Mouse (Mus musculus) embryonic facial prominence, embryonic 10.5 days (tissue): ENCODE data around the gene Rhox3h. TPM values are rescaled to one million over a fixed set of nuclear protein-coding genes. Genes with fewer than 3 reads are reported as not detected.
"Not testable (repeated sequence)": the region's sequence is repeated elsewhere in the genome, so short reads cannot be mapped to it uniquely, and the experiment has no call there.

Experiments used
- DNase-seq: peaks from one replicate; pipeline ENCODE4 v3.0.0-alpha.2; 2017; ENCODE audit warnings: low spot score
- H3K27ac ChIP-seq: fragments of 300-500 bp; sonication (generic); replicated peaks from 2 replicates; pipeline ENCODE4 v1.5.1; 2016; ENCODE audit warnings: mild to moderate bottlenecking
- H3K27me3 ChIP-seq: fragments of 300-500 bp; sonication (generic); replicated peaks from 2 replicates; pipeline ENCODE4 v1.6.1; 2016; ENCODE audit warnings: low read depth, mild to moderate bottlenecking; ENCODE audit not compliant: poor library complexity, severe bottlenecking
- H3K36me3 ChIP-seq: fragments of 300-500 bp; sonication (generic); replicated peaks from 2 replicates; pipeline ENCODE4 v1.6.1; 2016; ENCODE audit warnings: mild to moderate bottlenecking, moderate library complexity
- H3K4me1 ChIP-seq: fragments of 300-500 bp; sonication (generic); 2 replicates; pipeline ENCODE4 v1.6.1; 2016
- H3K4me3 ChIP-seq: fragments of 300-500 bp; sonication (generic); 2 replicates; pipeline ENCODE4 v1.5.1; 2016; ENCODE audit warnings: mild to moderate bottlenecking, moderate library complexity
- H3K9me3 ChIP-seq: fragments of 300-500 bp; sonication (generic); 2 replicates; pipeline ENCODE4 v1.6.1; 2016; ENCODE audit warnings: mild to moderate bottlenecking
- WGBS: fragments of 180-500 bp; shearing (Covaris S2); methylation state at CpG from one replicate; pipeline ENCODE4 v1.1.7; 2016; 5-methylcytosine and 5-hydroxymethylcytosine counted together
- polyA plus RNA-seq: library from polyadenylated mRNA; unstranded; fragments of >200 nt; fragmentation: Nextera tagmentation; extraction: Ambion mirVana; gene quantifications from 2 replicates; pipeline ENCODE4 v1.2.1, GENCODE M21; 2016

Gene Rhox3h
- not detected in 2 replicates for polyA plus RNA-seq

DNA sequence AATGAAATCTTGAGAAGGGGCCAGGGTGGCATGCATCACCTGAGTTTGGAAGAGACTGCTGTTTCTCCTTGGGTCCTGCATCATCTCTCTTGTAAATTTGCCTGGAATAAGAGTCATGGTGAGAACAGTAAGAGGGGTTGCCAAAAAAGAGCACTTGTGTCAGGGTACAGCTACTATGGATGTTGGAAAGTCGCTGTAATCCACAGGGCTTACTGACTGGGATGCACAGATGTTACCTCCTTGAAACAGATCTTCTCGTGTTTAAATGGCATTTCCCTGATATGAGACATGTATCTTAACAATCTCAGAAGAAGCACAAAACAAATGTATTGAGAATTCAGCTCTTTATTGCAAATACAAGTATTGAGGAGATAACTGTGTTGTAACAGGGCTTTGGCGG lies at the start of gene Rhox3h:
Gene Rhox3h, minus strand, starts transcription at position 101 of the 400 bp plus-strand sequence.
- H3K4me3 ChIP-seq, H3K4me1 ChIP-seq, DNase-seq, H3K36me3 ChIP-seq, H3K27me3 ChIP-seq, H3K27ac ChIP-seq, H3K9me3 ChIP-seq: not testable (repeated sequence)
- WGBS: 90% methylated on average over 1 of the region's 3 CpGs

DNA sequence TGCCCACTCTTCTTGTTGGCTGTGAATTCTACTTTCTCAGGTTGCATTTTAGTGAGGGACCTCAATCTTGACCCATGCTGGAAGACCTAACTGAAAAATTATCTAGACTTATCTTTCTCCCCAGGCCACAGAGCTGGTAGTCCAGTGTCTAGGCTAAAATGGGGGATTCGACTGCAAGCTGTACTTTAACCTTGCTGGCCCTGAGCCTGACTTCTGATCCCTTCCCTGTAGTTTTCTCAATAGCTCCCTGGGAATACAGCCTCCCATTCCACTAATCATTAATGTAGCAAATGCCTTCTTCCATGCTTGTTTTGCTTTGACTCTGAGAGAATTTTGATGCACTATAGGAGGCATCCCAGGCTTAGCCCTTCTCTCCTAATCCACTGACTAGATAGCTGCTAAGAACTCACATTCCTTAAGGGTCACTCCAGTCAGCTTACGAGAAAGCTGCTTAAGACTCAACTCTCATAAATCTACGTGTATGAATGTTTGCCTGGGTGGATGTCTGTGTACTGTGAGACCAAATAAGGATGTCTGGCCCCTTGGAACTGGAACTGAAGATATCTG lies 33.3 kb upstream of the Rhox3h start:
- H3K36me3 ChIP-seq: no peaks in the 10 kb centered on the region
- no peaks in the 10 kb centered on the region for H3K27me3 ChIP-seq
- H3K27ac ChIP-seq: no peak overlapping the region
- H3K4me1 ChIP-seq: no peaks in the 10 kb centered on the region
- WGBS: 79% methylated on average over 3 of the region's 3 CpGs
- no peaks in the 10 kb centered on the region for H3K9me3 ChIP-seq
- H3K4me3 ChIP-seq: no peak overlapping the region
- no peak for DNase-seq

GRCm38 (mm10) chrX:37692261-37692660 lies 23.7 kb upstream of the Rhox3h start:
- 90% methylated on average over 2 of the region's 2 CpGs for WGBS
- no peaks in the 10 kb centered on the region for H3K4me1 ChIP-seq
- H3K27ac ChIP-seq: no peak overlapping the region

DNA sequence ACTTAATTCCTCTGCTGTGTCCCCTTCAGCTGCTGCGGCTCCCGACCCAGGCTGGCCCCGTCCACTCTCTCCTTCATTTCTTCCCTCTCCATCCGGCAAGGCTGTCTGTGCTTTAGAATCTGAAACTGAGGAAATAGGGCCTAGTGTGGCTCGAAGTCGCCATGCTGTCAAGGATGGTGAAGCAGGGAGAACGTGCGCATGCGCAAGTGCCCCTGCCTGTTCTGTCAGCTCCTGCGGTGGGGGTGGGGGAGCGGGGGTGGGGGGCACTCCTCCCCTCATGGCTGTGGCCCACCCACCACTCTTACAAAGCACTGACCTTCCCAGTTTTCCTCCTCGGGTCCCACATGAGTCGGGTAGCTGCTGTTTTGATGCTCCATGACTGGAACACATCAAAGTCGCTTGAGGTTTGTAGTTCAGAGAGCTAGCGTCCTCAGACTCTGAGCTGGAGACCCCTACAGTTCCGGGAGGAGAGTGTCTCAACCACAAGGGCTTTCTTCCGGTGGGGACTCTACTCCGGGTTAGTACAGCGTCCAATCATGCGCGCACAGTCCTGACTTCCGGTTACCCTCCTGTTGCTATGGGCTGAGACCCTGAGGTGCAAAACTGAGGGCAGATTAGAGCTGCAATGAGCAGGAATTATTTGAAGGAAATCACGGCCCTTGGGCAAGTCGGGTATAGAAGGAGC lies 14.6 kb upstream of the Rhox3h start:
- 87% methylated on average over 24 of the region's 24 CpGs for WGBS
- DNase-seq: no peak
- Histone ChIP-seq H3K4me3 (no peak overlapping the region), H3K9me3 (peaks cover 19% of the 10 kb centered on the region; the same call in 1 of the 2 replicates), H3K4me1 (no peaks in the 10 kb centered on the region), H3K36me3 (no peaks in the 10 kb centered on the region), H3K27ac (no peak overlapping the region), H3K27me3 (no peaks in the 10 kb centered on the region)

More at GRCm38 (mm10) chrX:37692261-37692660, 23.7 kb upstream of the Rhox3h start:
- DNase-seq: no peak
- H3K9me3 ChIP-seq: no peaks in the 10 kb centered on the region
- no peaks in the 10 kb centered on the region for H3K36me3 ChIP-seq
- H3K4me3 ChIP-seq: no peak overlapping the region
- H3K27me3 ChIP-seq: no peaks in the 10 kb centered on the region

DNA sequence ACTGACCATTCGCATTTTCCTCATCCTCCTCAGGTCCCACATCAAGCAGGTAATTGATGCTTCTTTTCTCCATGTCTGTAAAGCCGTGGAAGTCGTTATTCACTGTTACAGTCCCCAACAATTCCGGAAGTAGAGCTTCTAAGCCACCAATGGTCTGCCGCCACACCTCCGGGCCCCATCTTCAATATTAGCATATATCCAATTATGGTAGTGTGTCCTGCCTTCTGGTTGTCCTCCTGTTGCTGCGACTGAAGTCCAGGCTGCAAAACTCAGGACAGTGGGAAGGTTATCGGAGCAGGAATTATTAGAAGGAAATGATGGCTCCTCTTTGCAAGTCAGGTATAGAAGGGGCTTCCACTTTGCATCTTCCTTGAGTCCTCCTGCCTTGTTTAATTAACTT lies 4.6 kb upstream of the Rhox3h start, which contains the start of gene Rhox2h:
Gene Rhox2h, minus strand, starts transcription at position 101 of the 400 bp plus-strand sequence.
- not testable (repeated sequence) for H3K9me3 ChIP-seq, H3K4me1 ChIP-seq, H3K27ac ChIP-seq, H3K4me3 ChIP-seq, H3K36me3 ChIP-seq, H3K27me3 ChIP-seq, DNase-seq
- WGBS: 86% methylated on average over 8 of the region's 8 CpGs

DNA sequence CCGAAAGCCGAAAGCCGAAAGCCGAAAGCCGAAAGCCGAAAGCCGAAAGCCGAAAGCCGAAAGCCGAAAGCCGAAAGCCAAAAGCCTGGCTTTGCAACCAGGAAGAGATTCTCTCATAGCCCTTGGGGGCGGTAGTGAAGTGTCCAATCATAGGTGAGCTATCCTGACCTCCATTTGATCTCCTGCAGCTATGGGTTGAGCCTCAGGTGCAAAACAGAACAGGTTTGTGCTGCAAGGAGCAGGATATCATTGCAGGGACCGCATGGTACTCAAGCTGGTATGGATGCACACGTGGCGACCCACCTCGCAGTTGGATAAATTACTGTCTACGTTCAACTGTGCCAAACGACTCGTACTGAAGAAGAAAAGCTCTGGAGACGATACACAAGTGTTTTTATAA lies 17.3 kb downstream of the Rhox3h start, which contains the start of gene Rhox4g:
Gene Rhox4g, minus strand, starts transcription at position 101 of the 400 bp plus-strand sequence.
- not testable (repeated sequence) for DNase-seq, H3K36me3 ChIP-seq, H3K4me3 ChIP-seq, H3K4me1 ChIP-seq, H3K27ac ChIP-seq, H3K9me3 ChIP-seq, H3K27me3 ChIP-seq
- 95% methylated on average over 20 of the region's 20 CpGs for WGBS

GRCm38 (mm10) chrX:37643370-37643769 lies 25.2 kb downstream of the Rhox3h start, which contains the start of gene Rhox2g:
TSS of gene Rhox2g (minus strand) at chrX:37643470.
- not testable (repeated sequence) for DNase-seq, H3K36me3 ChIP-seq, H3K4me3 ChIP-seq, H3K27ac ChIP-seq, H3K27me3 ChIP-seq, H3K4me1 ChIP-seq, H3K9me3 ChIP-seq
- WGBS: 89% methylated on average over 6 of the region's 6 CpGs

DNA sequence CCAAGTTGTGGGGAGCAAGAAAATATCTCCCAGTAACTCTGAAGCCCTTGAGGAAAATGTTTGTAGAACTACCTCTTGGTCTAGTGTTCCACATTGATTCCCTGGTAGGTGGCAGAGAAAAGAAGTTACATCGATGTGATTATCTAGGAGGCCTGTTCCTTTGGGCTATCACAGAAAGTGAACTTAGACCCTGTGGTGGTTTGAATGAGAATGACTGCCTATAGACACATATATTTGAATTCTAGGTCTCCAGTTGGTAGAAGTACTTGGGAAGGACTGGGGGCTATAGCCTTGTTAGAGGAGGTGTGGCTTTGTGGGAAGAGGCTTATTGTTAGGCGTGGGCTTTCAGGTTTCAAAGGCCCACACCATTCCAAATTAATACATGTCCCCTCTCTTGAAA lies 40.1 kb downstream of the Rhox3h start, which contains the start of gene Rhox3g:
Gene Rhox3g, minus strand, starts transcription at position 101 of the 400 bp plus-strand sequence.
- DNase-seq, H3K27ac ChIP-seq, H3K4me3 ChIP-seq, H3K4me1 ChIP-seq, H3K27me3 ChIP-seq, H3K9me3 ChIP-seq, H3K36me3 ChIP-seq: not testable (repeated sequence)
- 83% methylated on average over 2 of the region's 2 CpGs for WGBS

Other genes with a start within 250 kb of the Rhox3h start
- gene Rhox4b, start 236.3 kb downstream of the Rhox3h start, polyA plus RNA-seq: 0.64 and 0.68 TPM in 2 replicates
- 0.48 TPM in 1 of 2 replicates, not detected in the other for gene Rhox2c, start 215.1 kb downstream of the Rhox3h start, polyA plus RNA-seq
- gene Rhox3c, start 210.2 kb downstream of the Rhox3h start, polyA plus RNA-seq: not detected in 2 replicates
- gene Rhox4c, start 188.4 kb downstream of the Rhox3h start, polyA plus RNA-seq: not detected in 2 replicates
- gene Rhox2d, start 175.3 kb downstream of the Rhox3h start, polyA plus RNA-seq: not detected in 2 replicates
- not detected in 2 replicates for gene Rhox4d, start 154.4 kb downstream of the Rhox3h start, polyA plus RNA-seq
- gene Rhox2e, start 138.3 kb downstream of the Rhox3h start, polyA plus RNA-seq: 0.27 and 0.52 TPM in 2 replicates
- not detected in 2 replicates for gene Rhox3e, start 126.7 kb downstream of the Rhox3h start, polyA plus RNA-seq
- 0.35 TPM in 1 of 2 replicates, not detected in the other for gene Rhox4e, start 111.4 kb downstream of the Rhox3h start, polyA plus RNA-seq
- gene Rhox2f, start 97.4 kb downstream of the Rhox3h start, polyA plus RNA-seq: not detected in 2 replicates
- not detected in 2 replicates for gene Rhox3f, start 87.8 kb downstream of the Rhox3h start, polyA plus RNA-seq
- not detected in 2 replicates for gene Rhox4f, start 61.1 kb downstream of the Rhox3h start, polyA plus RNA-seq
- gene Rhox3g, start 40.2 kb downstream of the Rhox3h start, polyA plus RNA-seq: not detected in 2 replicates
- gene Rhox2g, start 25.3 kb downstream of the Rhox3h start, polyA plus RNA-seq: not detected in 2 replicates
- gene Rhox4g, start 17.4 kb downstream of the Rhox3h start, polyA plus RNA-seq: not detected in 2 replicates
- gene Rhox2h, start 4.5 kb upstream of the Rhox3h start, polyA plus RNA-seq: not detected in 2 replicates
- 1.8 and 1.9 TPM in 2 replicates for gene Rhox5, start 136.1 kb upstream of the Rhox3h start, polyA plus RNA-seq
- gene Rhox6, start 158.1 kb upstream of the Rhox3h start, polyA plus RNA-seq: not detected in 2 replicates
- gene Rhox7a, start 162.9 kb upstream of the Rhox3h start, polyA plus RNA-seq: not detected in 2 replicates
- not detected in 2 replicates for gene Rhox8, start 210.2 kb upstream of the Rhox3h start, polyA plus RNA-seq
- gene Rhox7b, start 228.5 kb upstream of the Rhox3h start, polyA plus RNA-seq: not detected in 2 replicates
- not detected in 2 replicates for gene Rhox9, start 233.0 kb upstream of the Rhox3h start, polyA plus RNA-seq